Mouse (Mus musculus): ENCODE results near the gene Prkaa1. TPM values are rescaled to one million over a fixed set of nuclear protein-coding genes. Genes with fewer than 3 reads are reported as not detected.
A peak's percentile ranks its signal among the peaks of the same experiment; 100 is the strongest.

The Prkaa1 gene
- polyA plus RNA-seq, 1 experiment from 2014 or later, result 22.3 TPM

GRCm38 (mm10) chr15:5173217-5173820 is 29.7 kb downstream of the Prkaa1 start:
- DNase-seq (no peak), ATAC-seq (ENCODE audit: insufficient read depth) (no peak)
- WGBS, result 91% methylated on average over 12 of the region's 12 CpGs
- Histone ChIP-seq H3K4me3 (ENCODE audit: low read depth, low read length) (no peak overlapping the region), H3K36me3 (ENCODE audit: insufficient read depth) (peaks cover 81% of the 10 kb centered on the region), H3K27me3 (ENCODE audit: insufficient read depth, low read length) (no peaks in the 10 kb centered on the region), H3K9ac (no peak overlapping the region), H3K27ac (ENCODE audit: low read depth) (no peak overlapping the region), H3K9me3 (ENCODE audit: low read depth, low read length) (no peaks in the 10 kb centered on the region), H3K4me1 (ENCODE audit: insufficient read depth) (no peaks in the 10 kb centered on the region), H3K4me2 (no peak overlapping the region)
- TF ChIP-seq CTCF (IDR thresholded peaks at IDR 0.05; ENCODE audit: low read depth), result no peak

DNA sequence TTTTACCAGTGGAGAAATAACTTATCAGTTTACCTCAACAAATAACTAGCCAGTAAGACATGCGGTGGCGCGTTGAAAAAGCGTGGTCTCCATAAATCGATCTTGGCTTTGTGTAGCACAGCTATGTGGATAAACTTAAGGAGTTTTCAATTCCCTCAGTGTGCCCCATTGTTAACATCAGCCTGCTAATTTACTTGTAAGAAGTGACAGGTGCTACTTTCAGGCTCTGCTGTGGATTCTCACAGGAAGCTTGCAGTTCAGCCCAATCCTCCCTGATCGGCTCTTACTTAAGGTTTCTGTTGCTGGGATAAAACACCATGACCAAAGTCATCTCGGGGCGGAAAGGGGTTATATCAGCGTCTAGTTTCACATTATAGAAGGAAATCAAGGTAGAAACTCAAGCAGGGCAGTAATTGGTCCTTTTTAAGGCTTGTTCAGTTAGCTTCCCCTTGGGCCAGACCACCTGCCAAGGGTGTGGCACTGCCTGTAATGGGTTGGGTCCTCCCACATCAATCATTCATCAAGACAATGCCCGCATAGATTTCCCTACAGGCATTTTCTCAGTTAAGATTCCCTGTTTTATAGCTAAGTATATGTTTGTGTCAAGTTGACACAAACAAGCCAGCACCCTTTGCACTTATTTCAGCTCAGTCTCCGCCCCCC is 41.1 kb downstream of the Prkaa1 start:
- Histone ChIP-seq H3K27me3 (ENCODE audit: insufficient read depth, low read length) (no peaks in the 10 kb centered on the region), H3K27ac (ENCODE audit: low read depth) (peak overlapping the region; percentile 91), H3K4me2 (peak overlapping the region; percentile 71), H3K9me3 (ENCODE audit: low read depth, low read length) (no peaks in the 10 kb centered on the region), H3K4me1 (ENCODE audit: insufficient read depth) (no peaks in the 10 kb centered on the region), H3K36me3 (ENCODE audit: insufficient read depth) (peaks cover 7% of the 10 kb centered on the region; the same call in 1 of the 2 replicates), H3K9ac (peak overlapping the region; percentile 70), H3K4me3 (ENCODE audit: low read depth, low read length) (peak overlapping the region; percentile 71)
- ATAC-seq (ENCODE audit: insufficient read depth), result peak; percentile 60; the same call in 1 of the 2 replicates
- DNase-seq, result peak; percentile 26
- 46% methylated on average over 10 of the region's 11 CpGs for whole genome bisulfite sequencing
- no peak for TF ChIP-seq CTCF (IDR thresholded peaks at IDR 0.05; ENCODE audit: low read depth)

- ATAC-seq (ENCODE audit: insufficient read depth), result peak; percentile 91
- peaks cover 5% of the 10 kb centered on the region; the same call in 1 of the 2 replicates for H3K36me3 ChIP-seq (ENCODE audit: insufficient read depth)
- no peaks in the 10 kb centered on the region for H3K27me3 ChIP-seq (ENCODE audit: insufficient read depth, low read length)
- no peaks in the 10 kb centered on the region for H3K9me3 ChIP-seq (ENCODE audit: low read depth, low read length)
- H3K4me3 ChIP-seq (ENCODE audit: low read depth, low read length), result peak within 1 kb of the TSS; percentile 71
- H3K27ac ChIP-seq (ENCODE audit: low read depth), result peak within 1 kb of the TSS; percentile 91
- TF ChIP-seq CTCF (IDR thresholded peaks at IDR 0.05; ENCODE audit: low read depth), result peak; percentile 41
- DNase-seq, result peak; percentile 87
- WGBS, result under 1% methylated on average over 55 of the region's 55 CpGs
- H3K4me1 ChIP-seq (ENCODE audit: insufficient read depth), result no peaks in the 10 kb centered on the region
- H3K4me2 ChIP-seq, result peak within 1 kb of the TSS; percentile 71
- peak within 1 kb of the TSS; percentile 70 for H3K9ac ChIP-seq
Measured at GRCm38 (mm10) chr15:5185366-5186292, 42.0 kb downstream of the Prkaa1 start, which contains the start of gene Ttc33. TSS of gene Ttc33 (plus strand) at chr15:5185525.

DNA sequence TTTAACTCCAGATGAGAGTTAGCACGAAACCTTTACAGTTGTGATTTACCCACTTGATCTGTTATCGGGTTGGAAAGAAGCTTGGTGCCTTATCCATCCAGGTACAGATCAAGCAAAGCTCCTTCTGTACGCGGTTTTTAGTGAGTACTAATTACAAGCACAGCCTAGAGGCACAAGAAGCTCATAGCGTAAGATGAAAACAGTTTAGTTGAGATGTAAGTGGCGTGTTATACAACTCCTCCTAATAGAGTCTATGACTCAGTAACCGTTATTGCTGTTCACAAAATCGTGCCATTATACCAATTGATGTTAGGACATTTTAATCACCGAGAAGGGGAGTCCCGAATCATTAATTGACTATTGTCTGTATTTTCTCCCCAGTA is 42.6 kb downstream of the Prkaa1 start:
- Histone ChIP-seq H3K4me1 (ENCODE audit: insufficient read depth) (no peaks in the 10 kb centered on the region), H3K4me2 (peak overlapping the region; percentile 71), H3K4me3 (ENCODE audit: low read depth, low read length) (peak overlapping the region; percentile 71), H3K27me3 (ENCODE audit: insufficient read depth, low read length) (no peaks in the 10 kb centered on the region), H3K36me3 (ENCODE audit: insufficient read depth) (peaks cover 4% of the 10 kb centered on the region; the same call in 1 of the 2 replicates), H3K27ac (ENCODE audit: low read depth) (no peak overlapping the region), H3K9me3 (ENCODE audit: low read depth, low read length) (no peaks in the 10 kb centered on the region), H3K9ac (peak overlapping the region; percentile 70)
- DNase-seq, result no peak
- ATAC-seq (ENCODE audit: insufficient read depth), result no peak
- 32% methylated on average over 10 of the region's 10 CpGs for WGBS
- no peak for TF ChIP-seq CTCF (IDR thresholded peaks at IDR 0.05; ENCODE audit: low read depth)

DNA sequence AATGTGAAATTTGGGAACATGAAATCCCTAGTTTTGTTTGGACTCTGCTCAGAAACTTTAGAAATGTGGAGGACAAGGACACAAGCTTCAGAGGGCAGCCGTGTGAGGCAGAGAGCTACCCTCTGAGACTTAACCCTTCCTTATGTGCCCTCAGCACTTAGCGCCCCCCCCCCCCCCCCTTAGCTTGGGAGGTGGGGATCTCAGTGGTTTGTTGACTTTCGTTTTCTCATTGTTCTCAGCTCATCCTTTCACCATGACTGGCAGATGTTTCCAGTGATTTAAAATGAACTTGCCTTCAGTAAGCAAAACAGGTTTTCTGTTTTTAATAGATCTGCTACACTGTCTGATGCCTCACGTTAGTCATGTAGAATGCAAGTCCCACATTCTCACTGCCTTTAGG is 43.5 kb downstream of the Prkaa1 start:
- Histone ChIP-seq H3K4me3 (ENCODE audit: low read depth, low read length) (no peak overlapping the region), H3K36me3 (ENCODE audit: insufficient read depth) (peaks cover 4% of the 10 kb centered on the region; the same call in 1 of the 2 replicates), H3K27me3 (ENCODE audit: insufficient read depth, low read length) (no peaks in the 10 kb centered on the region), H3K9me3 (ENCODE audit: low read depth, low read length) (no peaks in the 10 kb centered on the region), H3K4me2 (no peak overlapping the region), H3K4me1 (ENCODE audit: insufficient read depth) (no peaks in the 10 kb centered on the region), H3K9ac (no peak overlapping the region), H3K27ac (ENCODE audit: low read depth) (no peak overlapping the region)
- 40% methylated on average over 4 of the region's 4 CpGs for WGBS
- ATAC-seq (ENCODE audit: insufficient read depth), result no peak
- TF ChIP-seq CTCF (IDR thresholded peaks at IDR 0.05; ENCODE audit: low read depth), result no peak
- DNase-seq, result no peak

DNA sequence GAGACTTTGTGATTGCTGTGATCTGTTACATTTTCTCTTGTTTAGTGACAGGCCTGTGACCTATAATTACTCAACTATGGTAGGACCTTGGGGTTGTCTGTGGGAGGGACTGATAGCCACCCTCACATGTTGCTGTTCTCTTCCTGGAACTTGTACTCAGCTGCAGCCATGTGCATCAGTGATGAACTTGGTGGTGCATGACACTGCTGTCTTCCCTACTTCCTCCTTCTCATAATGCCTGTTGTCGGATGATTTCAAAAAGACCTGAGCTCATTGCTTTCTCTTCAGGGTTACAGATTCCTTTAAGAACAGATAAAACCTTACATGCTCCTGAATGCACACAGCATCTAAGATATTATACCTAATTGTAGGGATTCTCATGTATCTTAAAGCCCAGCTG is 44.4 kb downstream of the Prkaa1 start:
- no peak for TF ChIP-seq CTCF (IDR thresholded peaks at IDR 0.05; ENCODE audit: low read depth)
- WGBS, result 82% methylated on average over 1 of the region's 1 CpGs
- Histone ChIP-seq H3K36me3 (ENCODE audit: insufficient read depth) (peaks cover 4% of the 10 kb centered on the region; the same call in 1 of the 2 replicates), H3K4me1 (ENCODE audit: insufficient read depth) (no peaks in the 10 kb centered on the region), H3K27me3 (ENCODE audit: insufficient read depth, low read length) (no peaks in the 10 kb centered on the region), H3K9me3 (ENCODE audit: low read depth, low read length) (no peaks in the 10 kb centered on the region), H3K9ac (no peak overlapping the region), H3K4me3 (ENCODE audit: low read depth, low read length) (no peak overlapping the region), H3K4me2 (no peak overlapping the region), H3K27ac (ENCODE audit: low read depth) (no peak overlapping the region)
- ATAC-seq (ENCODE audit: insufficient read depth), result no peak
- DNase-seq, result no peak

Data from lung, embryonic 14.5 days (tissue).